Mouse (Mus musculus) neural tube, embryonic 12.5 days (tissue): Measurements from ENCODE around the gene Clasrp. TPM values are rescaled to one million over a fixed set of nuclear protein-coding genes. Genes with fewer than 3 reads are reported as not detected.

Experiments used
- ATAC-seq: fragments of 200-750 bp; cut with Nextera tagmentation; 2 replicates; pipeline ENCODE4 v1.8.0; 2017; ENCODE audit warnings: low read depth, mild to moderate bottlenecking, moderate TSS enrichment, moderate library complexity; ENCODE audit not compliant: low FRiP score
- H3K27ac ChIP-seq: fragments of 300-500 bp; sonication (generic); 2 replicates; pipeline ENCODE4 v1.5.1; 2016
- H3K27me3 ChIP-seq: fragments of 300-500 bp; sonication (generic); replicated peaks from 2 replicates; pipeline ENCODE4 v1.6.1; 2016; ENCODE audit warnings: mild to moderate bottlenecking
- H3K36me3 ChIP-seq: fragments of 300-500 bp; sonication (generic); 2 replicates; pipeline ENCODE4 v1.6.1; 2016; ENCODE audit warnings: mild to moderate bottlenecking
- H3K4me1 ChIP-seq: fragments of 300-500 bp; sonication (generic); 2 replicates; pipeline ENCODE4 v1.6.1; 2016
- H3K4me2 ChIP-seq: fragments of 300-500 bp; sonication (generic); replicated peaks from 2 replicates; pipeline ENCODE4 v1.6.1; 2016; ENCODE audit warnings: mild to moderate bottlenecking
- H3K4me3 ChIP-seq: fragments of 300-500 bp; sonication (generic); 2 replicates; pipeline ENCODE4 v1.5.1; 2016
- H3K9ac ChIP-seq: fragments of 300-500 bp; sonication (generic); 2 replicates; pipeline ENCODE4 v1.6.1; 2016; ENCODE audit warnings: mild to moderate bottlenecking
- H3K9me3 ChIP-seq: fragments of 300-500 bp; sonication (generic); 2 replicates; pipeline ENCODE4 v1.6.1; 2016; ENCODE audit warnings: mild to moderate bottlenecking
- WGBS: fragments of 180-500 bp; shearing (Covaris S2); methylation state at CpG from one replicate; pipeline ENCODE4 v1.1.7; 2016; 5-methylcytosine and 5-hydroxymethylcytosine counted together
- polyA plus RNA-seq: library from polyadenylated mRNA; unstranded; fragments of >200 nt; fragmentation: Nextera tagmentation; extraction: Ambion mirVana; gene quantifications from 2 replicates; pipeline ENCODE4 v1.2.1, GENCODE M21; 2016

Gene Clasrp
- polyA plus RNA-seq, 1 experiment from 2014 or later: 79.0 TPM

- WGBS: 65% methylated on average over 3 of the region's 3 CpGs
- Histone ChIP-seq H3K27me3 (peaks cover 55% of the 10 kb centered on the region), H3K9me3 (no peaks in the 10 kb centered on the region), H3K4me3 (no peak overlapping the region), H3K4me2 (no peak overlapping the region), H3K4me1 (peaks cover 28% of the 10 kb centered on the region), H3K36me3 (peaks cover 6% of the 10 kb centered on the region), H3K9ac (no peak overlapping the region), H3K27ac (no peak overlapping the region)
- no peak for ATAC-seq
These were observed 28.7 kb downstream of the Clasrp start for GRCm38 (mm10) chr7:19575559-19575958.

DNA sequence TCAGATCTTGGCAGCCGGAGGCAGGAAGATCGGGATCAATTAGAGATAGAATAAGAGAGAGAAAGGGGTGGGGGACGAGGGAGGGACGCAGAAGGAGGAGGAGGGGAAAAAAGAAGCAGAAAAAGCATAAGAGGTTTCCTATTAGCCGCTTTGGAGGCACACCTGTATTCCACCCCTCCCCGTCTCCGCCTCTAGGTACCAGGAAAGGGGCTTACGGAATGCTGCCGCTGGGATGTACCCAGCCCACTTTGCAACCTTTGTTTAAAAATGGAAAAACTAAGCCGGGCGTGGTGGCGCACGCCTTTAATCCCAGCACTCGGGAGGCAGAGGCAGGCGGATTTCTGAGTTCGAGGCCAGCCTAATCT is 30.5 kb downstream of the Clasrp start:
- ATAC-seq: no peak
- H3K4me3 ChIP-seq: peak overlapping the region; percentile 75
- H3K36me3 ChIP-seq: peaks cover 17% of the 10 kb centered on the region
- H3K4me1 ChIP-seq: peaks cover 28% of the 10 kb centered on the region
- H3K27ac ChIP-seq: no peak overlapping the region
- H3K4me2 ChIP-seq: peak overlapping the region; percentile 67
- H3K9ac ChIP-seq: peak overlapping the region; percentile 87
- 26% methylated on average over 16 of the region's 16 CpGs for WGBS
- H3K27me3 ChIP-seq: peaks cover 39% of the 10 kb centered on the region
- no peaks in the 10 kb centered on the region for H3K9me3 ChIP-seq

DNA sequence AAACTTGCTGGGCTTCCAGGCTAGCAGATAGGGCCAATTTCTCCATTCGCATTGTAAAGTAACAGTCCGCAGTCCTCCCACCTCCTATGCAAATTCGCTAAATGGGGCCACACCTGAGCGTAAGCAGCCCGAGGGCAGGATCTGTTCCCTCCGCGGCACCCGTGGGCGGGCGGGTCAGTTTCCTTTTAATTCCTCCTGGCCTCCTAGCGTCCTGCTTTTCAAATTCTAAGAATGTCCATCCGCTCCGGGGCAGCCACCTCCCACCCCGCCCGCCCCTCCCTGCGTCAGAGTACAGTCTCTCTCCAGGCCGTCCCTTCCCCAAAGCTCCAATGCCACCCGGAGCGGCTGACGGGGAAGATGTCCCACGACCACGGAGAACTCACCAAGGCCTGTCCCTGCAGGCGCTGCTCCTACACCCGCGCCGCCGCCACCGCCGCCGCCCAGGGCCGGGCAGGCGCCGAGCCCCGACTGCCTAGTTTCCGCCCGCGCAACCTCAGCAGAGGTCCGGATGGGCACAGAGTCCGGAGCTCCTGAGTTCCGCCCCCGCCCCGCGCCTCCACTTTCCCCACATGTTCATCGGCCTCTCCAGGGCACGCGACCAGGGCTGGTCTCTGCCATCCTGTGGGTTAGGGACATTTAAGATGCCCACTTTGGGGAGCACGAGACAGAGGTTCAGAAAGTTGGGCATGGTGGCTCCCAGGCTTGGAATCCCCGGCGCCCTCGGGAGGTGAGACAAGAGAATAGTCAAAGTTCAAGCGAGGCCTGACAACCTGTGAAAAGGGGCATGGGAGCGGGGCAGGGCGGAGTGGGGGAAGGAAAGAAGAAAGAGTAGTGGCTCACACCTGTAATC is 31.1 kb downstream of the Clasrp start:
- ATAC-seq: peak; percentile 78
- Histone ChIP-seq H3K4me3 (peak overlapping the region; percentile 75), H3K36me3 (peaks cover 20% of the 10 kb centered on the region), H3K4me2 (peak overlapping the region; percentile 67), H3K9me3 (no peaks in the 10 kb centered on the region), H3K27ac (no peak overlapping the region), H3K27me3 (peaks cover 33% of the 10 kb centered on the region), H3K9ac (peak overlapping the region; percentile 87), H3K4me1 (peaks cover 28% of the 10 kb centered on the region)
- WGBS: under 1% methylated on average over 53 of the region's 53 CpGs

DNA sequence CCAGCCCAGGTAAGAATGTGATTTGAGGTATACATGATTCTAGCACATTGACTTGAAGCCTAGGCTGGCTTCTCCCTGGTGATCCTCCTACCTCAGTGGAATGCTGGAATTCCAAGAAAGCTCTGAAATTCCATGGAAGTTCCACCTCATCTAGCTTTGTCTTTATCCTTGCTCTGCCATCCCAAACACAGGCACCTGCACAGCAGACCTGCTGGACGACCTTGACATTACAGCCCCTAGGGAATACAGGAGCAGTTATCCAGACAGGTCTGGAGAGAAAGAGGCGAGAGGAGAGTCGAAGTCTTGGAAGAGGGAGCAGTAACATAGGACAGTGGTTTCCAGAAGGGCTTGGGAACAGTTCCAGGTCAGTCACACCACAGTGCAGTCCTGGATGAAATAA is 34.6 kb downstream of the Clasrp start:
- Histone ChIP-seq H3K27ac (no peak overlapping the region), H3K27me3 (peaks cover 2% of the 10 kb centered on the region), H3K36me3 (peaks cover 40% of the 10 kb centered on the region), H3K4me1 (peaks cover 20% of the 10 kb centered on the region), H3K4me2 (no peak overlapping the region), H3K9ac (no peak overlapping the region), H3K9me3 (no peaks in the 10 kb centered on the region), H3K4me3 (no peak overlapping the region)
- 90% methylated on average over 3 of the region's 3 CpGs for WGBS
- no peak for ATAC-seq

GRCm38 (mm10) chr7:19567426-19567825 is 36.9 kb downstream of the Clasrp start:
- H3K9me3 ChIP-seq: peaks cover 4% of the 10 kb centered on the region; the same call in 1 of the 2 replicates
- H3K36me3 ChIP-seq: peaks cover 46% of the 10 kb centered on the region
- WGBS: 95% methylated on average over 8 of the region's 8 CpGs
- no peak overlapping the region for H3K27ac ChIP-seq
- H3K4me1 ChIP-seq: peaks cover 17% of the 10 kb centered on the region
- H3K27me3 ChIP-seq: no peaks in the 10 kb centered on the region
- no peak for ATAC-seq
- no peak overlapping the region for H3K9ac ChIP-seq
- H3K4me3 ChIP-seq: no peak overlapping the region
- H3K4me2 ChIP-seq: no peak overlapping the region

GRCm38 (mm10) chr7:19565803-19566202 is 38.5 kb downstream of the Clasrp start:
- peaks cover 46% of the 10 kb centered on the region for H3K36me3 ChIP-seq

DNA sequence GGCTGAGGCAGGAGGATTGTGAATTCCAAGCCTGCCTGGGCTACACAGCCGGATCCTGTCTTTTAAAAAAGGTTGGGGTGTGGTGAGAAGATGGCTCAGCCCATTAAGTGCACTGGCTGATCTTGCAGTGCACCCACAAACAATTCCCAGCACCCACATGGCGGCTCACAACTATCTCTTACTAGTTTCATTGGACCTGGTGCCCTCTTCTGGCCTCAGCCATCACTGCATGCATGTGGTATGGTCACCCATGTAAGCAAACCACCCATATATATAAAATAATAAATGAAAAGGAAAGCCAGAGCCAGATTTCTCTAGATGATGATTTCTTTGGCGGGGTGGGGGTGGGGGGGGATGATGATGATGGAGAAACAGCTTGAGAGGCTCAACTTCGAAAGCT is 39.8 kb downstream of the Clasrp start:
- 86% methylated on average over 4 of the region's 4 CpGs for WGBS

More at GRCm38 (mm10) chr7:19565803-19566202, 38.5 kb downstream of the Clasrp start:
- Histone ChIP-seq H3K9me3 (peaks cover 4% of the 10 kb centered on the region; the same call in 1 of the 2 replicates), H3K9ac (no peak overlapping the region), H3K27ac (no peak overlapping the region), H3K4me1 (peaks cover 13% of the 10 kb centered on the region), H3K4me3 (no peak overlapping the region), H3K4me2 (no peak overlapping the region), H3K27me3 (no peaks in the 10 kb centered on the region)
- 100% methylated on average over 2 of the region's 2 CpGs for WGBS
- no peak for ATAC-seq

GRCm38 (mm10) chr7:19563884-19564283 is 40.4 kb downstream of the Clasrp start:
- Histone ChIP-seq H3K9me3 (peaks cover 4% of the 10 kb centered on the region; the same call in 1 of the 2 replicates), H3K27ac (no peak overlapping the region), H3K27me3 (no peaks in the 10 kb centered on the region), H3K4me2 (0 out of 2 replicates have a peak overlapping the region, but pooled peaks have one; percentile 99), H3K9ac (no peak overlapping the region), H3K36me3 (peaks cover 30% of the 10 kb centered on the region), H3K4me1 (peaks cover 32% of the 10 kb centered on the region), H3K4me3 (no peak overlapping the region)
- 90% methylated on average over 3 of the region's 3 CpGs for WGBS
- no peak for ATAC-seq

More for the DNA sequence above, 39.8 kb downstream of the Clasrp start:
- Histone ChIP-seq H3K4me3 (no peak overlapping the region), H3K4me1 (peaks cover 26% of the 10 kb centered on the region), H3K36me3 (peaks cover 34% of the 10 kb centered on the region), H3K27ac (no peak overlapping the region), H3K27me3 (no peaks in the 10 kb centered on the region), H3K4me2 (no peak overlapping the region), H3K9ac (no peak overlapping the region), H3K9me3 (peaks cover 4% of the 10 kb centered on the region; the same call in 1 of the 2 replicates)
- no peak for ATAC-seq

GRCm38 (mm10) chr7:19562643-19563410 is 41.5 kb downstream of the Clasrp start, which contains the start of gene Ppp1r37:
Gene Ppp1r37, minus strand, starts transcription at chr7:19563076.
- 4% methylated on average over 19 of the region's 19 CpGs for WGBS
- H3K36me3 ChIP-seq: peaks cover 32% of the 10 kb centered on the region
- H3K4me1 ChIP-seq: peaks cover 40% of the 10 kb centered on the region
- H3K9me3 ChIP-seq: peaks cover 4% of the 10 kb centered on the region; the same call in 1 of the 2 replicates
- peak within 1 kb of the TSS; percentile 80 for H3K4me3 ChIP-seq
- peak within 1 kb of the TSS; percentile 99 for H3K4me2 ChIP-seq
- peak within 1 kb of the TSS; percentile 92 for H3K9ac ChIP-seq
- peak; percentile 59 for ATAC-seq
- H3K27me3 ChIP-seq: no peaks in the 10 kb centered on the region
- H3K27ac ChIP-seq: peak within 1 kb of the TSS; percentile 63

DNA sequence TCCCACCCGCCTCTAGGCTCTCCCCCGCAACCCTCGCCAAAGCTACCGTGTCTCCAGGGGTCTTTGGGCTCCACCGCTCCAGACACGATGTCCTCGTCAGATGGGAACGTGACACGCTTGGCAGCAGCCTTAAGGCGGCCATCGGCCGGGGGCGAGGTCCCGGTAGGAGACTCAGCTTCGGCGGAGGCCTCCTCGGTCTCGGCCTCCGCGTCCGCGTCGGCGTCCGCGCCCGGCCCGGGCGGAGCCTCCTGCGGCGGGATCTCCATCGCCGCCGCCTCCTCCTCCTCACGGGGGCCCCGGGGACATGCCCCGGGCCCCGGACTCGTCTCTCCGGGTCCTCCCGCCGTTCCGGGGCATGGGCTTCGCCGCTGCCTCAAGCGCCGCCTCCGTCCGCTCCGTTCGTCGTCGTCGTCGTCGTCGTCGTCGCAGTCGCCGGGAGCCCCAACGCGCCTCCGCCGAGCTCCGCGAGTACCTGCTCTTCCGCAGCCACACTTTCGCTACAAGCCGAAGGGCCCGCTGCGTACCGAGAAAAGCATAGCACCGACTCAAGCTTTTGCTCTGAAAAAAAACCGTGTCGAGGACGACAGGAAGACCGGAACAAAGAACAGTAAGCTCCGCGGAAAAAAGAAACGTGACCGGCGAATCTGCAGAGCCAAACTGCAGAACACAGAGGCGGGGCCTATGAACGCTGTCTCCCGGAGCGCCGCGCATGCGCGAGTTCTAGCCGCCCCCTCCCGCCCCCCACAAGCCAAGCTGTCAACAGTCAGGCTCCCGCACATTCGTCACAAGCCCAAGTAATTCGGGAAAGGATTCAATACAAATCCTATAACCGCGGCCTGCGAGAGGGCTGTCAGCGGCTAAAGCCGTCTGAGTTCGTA is 42.3 kb downstream of the Clasrp start:
- peak; percentile 86 for ATAC-seq
- no peaks in the 10 kb centered on the region for H3K27me3 ChIP-seq
- H3K4me2 ChIP-seq: peak overlapping the region; percentile 99
- peak overlapping the region; percentile 63 for H3K27ac ChIP-seq
- H3K36me3 ChIP-seq: peaks cover 34% of the 10 kb centered on the region
- peaks cover 4% of the 10 kb centered on the region; the same call in 1 of the 2 replicates for H3K9me3 ChIP-seq
- peak overlapping the region; percentile 80 for H3K4me3 ChIP-seq
- WGBS: under 1% methylated on average over 102 of the region's 102 CpGs
- H3K9ac ChIP-seq: peak overlapping the region; percentile 92
- H3K4me1 ChIP-seq: peaks cover 40% of the 10 kb centered on the region

GRCm38 (mm10) chr7:19561431-19561764 is 42.9 kb downstream of the Clasrp start:
- no peak for ATAC-seq
- Histone ChIP-seq H3K36me3 (peaks cover 35% of the 10 kb centered on the region), H3K4me3 (peak overlapping the region; percentile 80), H3K4me2 (peak overlapping the region; percentile 99), H3K9me3 (peaks cover 4% of the 10 kb centered on the region; the same call in 1 of the 2 replicates), H3K9ac (peak overlapping the region; percentile 92), H3K27ac (peak overlapping the region; percentile 63; the same call in 1 of the 2 replicates), H3K27me3 (no peaks in the 10 kb centered on the region), H3K4me1 (peaks cover 40% of the 10 kb centered on the region)
- WGBS: 2% methylated on average over 11 of the region's 11 CpGs
